Mouse (Mus musculus): ENCODE results near the gene Hfe. TPM values are rescaled to one million over a fixed set of nuclear protein-coding genes. Genes with fewer than 3 reads are reported as not detected.

Gene Hfe
- polyA plus RNA-seq, 1 experiment from 2014 or later: 3.8 TPM

DNA sequence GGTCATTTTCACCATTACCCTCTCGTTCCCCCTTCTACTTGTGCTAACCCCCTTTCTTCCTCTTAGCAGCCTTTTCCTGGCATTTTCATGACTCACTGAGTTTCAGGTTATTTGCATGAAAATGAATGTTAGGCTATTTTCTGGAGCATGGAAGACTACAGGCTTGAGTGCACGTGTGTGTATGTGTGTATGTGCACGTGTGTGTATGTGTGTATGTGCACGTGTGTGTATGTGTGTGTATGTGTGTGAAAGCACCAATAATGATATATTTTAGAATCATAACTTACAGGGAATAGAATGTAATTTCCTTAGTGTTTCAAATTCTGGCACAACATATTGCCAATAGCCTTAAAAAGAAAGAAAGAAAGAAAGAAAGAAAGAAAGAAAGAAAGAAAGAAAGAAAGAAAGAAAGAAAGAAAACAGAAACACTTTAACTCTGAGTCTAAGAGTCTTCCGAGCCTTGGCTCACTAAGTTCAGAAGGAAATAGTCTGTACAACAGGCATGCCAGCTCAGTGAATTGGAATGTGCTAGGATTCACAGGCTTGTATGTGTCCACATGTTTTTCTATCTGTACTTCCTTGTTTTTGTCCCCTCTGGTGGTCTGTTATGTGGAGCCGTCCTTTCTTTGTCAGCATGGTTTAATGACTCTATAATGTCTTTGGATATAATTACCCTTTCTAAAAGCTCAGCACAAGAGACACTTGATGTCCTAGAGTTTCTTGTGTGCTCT lies 50.9 kb downstream of the Hfe start:
- no peaks in the 10 kb centered on the region for H3K9me3 ChIP-seq (replicated peaks; ENCODE audit: control insufficient read depth, low read length, poor library complexity, severe bottlenecking)
- 74% methylated on average over 6 of the region's 6 CpGs for WGBS
- H3K36me3 ChIP-seq (ENCODE audit: control insufficient read depth, insufficient read depth, low read length): no peaks in the 10 kb centered on the region
- H3K9ac ChIP-seq (ENCODE audit: low read depth, low read length): no peak overlapping the region
- no peaks in the 10 kb centered on the region for H3K4me1 ChIP-seq (ENCODE audit: control insufficient read depth, insufficient read depth, low read length)
- no peak overlapping the region for H3K27ac ChIP-seq (ENCODE audit: low read length)
- no peak for ATAC-seq
- no peak overlapping the region for H3K4me3 ChIP-seq (ENCODE audit: low read depth, low read length)
- H3K27me3 ChIP-seq (ENCODE audit: control insufficient read depth, insufficient read depth, low read depth, low read length): no peaks in the 10 kb centered on the region
- no peak overlapping the region for H3K4me2 ChIP-seq (ENCODE audit: low read length)

Small RNAs within 50 kb of the gene (microRNA-seq; reads per million reads assigned to microRNA genes)
- gene Gm44314 (not detected), gene Gm44350 (not detected), gene Gm44484 (not detected)

Other genes starting within 250 kb of the Hfe start
- gene Btn1a1, start 245.0 kb downstream of the Hfe start, polyA plus RNA-seq (2015; fragmentation: Nextera tagmentation; extraction: Ambion mirVana): 0.10 and 0.31 TPM in 2 replicates
- gene Btn2a2, start 222.0 kb downstream of the Hfe start, polyA plus RNA-seq (2015; fragmentation: Nextera tagmentation; extraction: Ambion mirVana): 0.15 TPM in 1 of 2 replicates, not detected in the other
- 1.5 and 3.0 TPM in 2 replicates for gene Hist1h4h, start 179.8 kb downstream of the Hfe start, polyA plus RNA-seq (2015; fragmentation: Nextera tagmentation; extraction: Ambion mirVana)
- gene Hist1h2af, start 176.9 kb downstream of the Hfe start, polyA plus RNA-seq (2015; fragmentation: Nextera tagmentation; extraction: Ambion mirVana): not detected in 2 replicates
- not detected in 2 replicates for gene Hist1h3g, start 175.4 kb downstream of the Hfe start, polyA plus RNA-seq (2015; fragmentation: Nextera tagmentation; extraction: Ambion mirVana)
- gene Hist1h2bh, start 167.5 kb downstream of the Hfe start, polyA plus RNA-seq (2015; fragmentation: Nextera tagmentation; extraction: Ambion mirVana): 0.27 TPM in 1 of 2 replicates, not detected in the other
- gene Hist1h3f, start 166.8 kb downstream of the Hfe start, polyA plus RNA-seq (2015; fragmentation: Nextera tagmentation; extraction: Ambion mirVana): not detected in 2 replicates
- not detected in 2 replicates for gene Hist1h4f, start 159.2 kb downstream of the Hfe start, polyA plus RNA-seq (2015; fragmentation: Nextera tagmentation; extraction: Ambion mirVana)
- gene Hist1h1d, start 157.6 kb downstream of the Hfe start, polyA plus RNA-seq (2015; fragmentation: Nextera tagmentation; extraction: Ambion mirVana): 0.07 TPM in 1 of 2 replicates, not detected in the other
- 1.0 and 1.4 TPM in 2 replicates for gene Hist1h3e, start 148.5 kb downstream of the Hfe start, polyA plus RNA-seq (2015; fragmentation: Nextera tagmentation; extraction: Ambion mirVana)
- 7.7 and 11.6 TPM in 2 replicates for gene Hist1h2ae, start 139.6 kb downstream of the Hfe start, polyA plus RNA-seq (2015; fragmentation: Nextera tagmentation; extraction: Ambion mirVana)
- gene Hist1h2bg, start 139.5 kb downstream of the Hfe start, polyA plus RNA-seq (2015; fragmentation: Nextera tagmentation; extraction: Ambion mirVana): 0.36 and 0.86 TPM in 2 replicates
- gene Hist1h2bf, start 136.7 kb downstream of the Hfe start, polyA plus RNA-seq (2015; fragmentation: Nextera tagmentation; extraction: Ambion mirVana): not detected in 2 replicates
- not detected in 2 replicates for gene Hist1h2ad, start 136.5 kb downstream of the Hfe start, polyA plus RNA-seq (2015; fragmentation: Nextera tagmentation; extraction: Ambion mirVana)
- gene Hist1h3d, start 135.1 kb downstream of the Hfe start, polyA plus RNA-seq (2015; fragmentation: Nextera tagmentation; extraction: Ambion mirVana): 0.53 and 0.60 TPM in 2 replicates
- 21.8 and 27.6 TPM in 2 replicates for gene Hist1h4d, start 129.3 kb downstream of the Hfe start, polyA plus RNA-seq (2015; fragmentation: Nextera tagmentation; extraction: Ambion mirVana)
- gene Hist1h2be, start 89.7 kb downstream of the Hfe start, polyA plus RNA-seq (2015; fragmentation: Nextera tagmentation; extraction: Ambion mirVana): 1.0 and 1.4 TPM in 2 replicates
- 3.3 and 4.4 TPM in 2 replicates for gene Hist1h1e, start 88.3 kb downstream of the Hfe start, polyA plus RNA-seq (2015; fragmentation: Nextera tagmentation; extraction: Ambion mirVana)
- gene Hist1h2ac, start 26.9 kb downstream of the Hfe start, polyA plus RNA-seq (2015; fragmentation: Nextera tagmentation; extraction: Ambion mirVana): 0.23 and 0.32 TPM in 2 replicates
- gene Hist1h2bc, start 26.7 kb downstream of the Hfe start, polyA plus RNA-seq (2015; fragmentation: Nextera tagmentation; extraction: Ambion mirVana): 14.9 and 17.1 TPM in 2 replicates
- gene Hist1h1t, start 15.0 kb downstream of the Hfe start, polyA plus RNA-seq (2015; fragmentation: Nextera tagmentation; extraction: Ambion mirVana): not detected in 2 replicates
- gene Hist1h4c, start 12.4 kb downstream of the Hfe start, polyA plus RNA-seq (2015; fragmentation: Nextera tagmentation; extraction: Ambion mirVana): 1.8 and 3.2 TPM in 2 replicates
- 7.1 and 8.7 TPM in 2 replicates for gene Hist1h1c, start 28.0 kb upstream of the Hfe start, polyA plus RNA-seq (2015; fragmentation: Nextera tagmentation; extraction: Ambion mirVana)
- 0.76 TPM in 1 of 2 replicates, not detected in the other for gene Hist1h3c, start 34.7 kb upstream of the Hfe start, polyA plus RNA-seq (2015; fragmentation: Nextera tagmentation; extraction: Ambion mirVana)
- not detected in 2 replicates for gene Hist1h2bb, start 35.9 kb upstream of the Hfe start, polyA plus RNA-seq (2015; fragmentation: Nextera tagmentation; extraction: Ambion mirVana)
- 1.1 and 6.2 TPM in 2 replicates for gene Hist1h2ab, start 40.3 kb upstream of the Hfe start, polyA plus RNA-seq (2015; fragmentation: Nextera tagmentation; extraction: Ambion mirVana)
- 0.89 and 1.1 TPM in 2 replicates for gene Hist1h3b, start 41.4 kb upstream of the Hfe start, polyA plus RNA-seq (2015; fragmentation: Nextera tagmentation; extraction: Ambion mirVana)
- gene Hist1h4b, start 46.2 kb upstream of the Hfe start, polyA plus RNA-seq (2015; fragmentation: Nextera tagmentation; extraction: Ambion mirVana): 0.98 and 1.8 TPM in 2 replicates
- 0.47 and 0.72 TPM in 2 replicates for gene Hist1h4a, start 50.4 kb upstream of the Hfe start, polyA plus RNA-seq (2015; fragmentation: Nextera tagmentation; extraction: Ambion mirVana)
- 0.40 and 0.68 TPM in 2 replicates for gene Hist1h3a, start 51.5 kb upstream of the Hfe start, polyA plus RNA-seq (2015; fragmentation: Nextera tagmentation; extraction: Ambion mirVana)
- 0.30 TPM in 1 of 2 replicates, not detected in the other for gene Hist1h1a, start 52.8 kb upstream of the Hfe start, polyA plus RNA-seq (2015; fragmentation: Nextera tagmentation; extraction: Ambion mirVana)
- gene Trim38, start 59.1 kb upstream of the Hfe start, polyA plus RNA-seq (2015; fragmentation: Nextera tagmentation; extraction: Ambion mirVana): not detected in 2 replicates
- gene Slc17a2, start 96.1 kb upstream of the Hfe start, polyA plus RNA-seq (2015; fragmentation: Nextera tagmentation; extraction: Ambion mirVana): not detected in 2 replicates
- not detected in 2 replicates for gene Slc17a3, start 128.6 kb upstream of the Hfe start, polyA plus RNA-seq (2015; fragmentation: Nextera tagmentation; extraction: Ambion mirVana)
- not detected in 2 replicates for gene Slc17a1, start 156.9 kb upstream of the Hfe start, polyA plus RNA-seq (2015; fragmentation: Nextera tagmentation; extraction: Ambion mirVana)
- gene Slc17a4, start 204.2 kb upstream of the Hfe start, polyA plus RNA-seq (2015; fragmentation: Nextera tagmentation; extraction: Ambion mirVana): not detected in 2 replicates
- gene Hist1h2ba, start 223.3 kb upstream of the Hfe start, polyA plus RNA-seq (2015; fragmentation: Nextera tagmentation; extraction: Ambion mirVana): not detected in 2 replicates
- not detected in 2 replicates for gene Hist1h2aa, start 223.6 kb upstream of the Hfe start, polyA plus RNA-seq (2015; fragmentation: Nextera tagmentation; extraction: Ambion mirVana)